Mouse (Mus musculus) liver, adult (tissue): ENCODE results near the gene Ptprm.

ENCODE experiments used
- GATA4 ChIP-seq: IDR thresholded peaks from 2 replicates; pipeline ENCODE4 v1.6.1; 2014; ENCODE audit warnings: mild to moderate bottlenecking, low read length; ENCODE audit not compliant: insufficient replicate concordance

Gene Ptprm

GRCm38 (mm10) chr17:67353796-67354450 is 334 bp downstream of the Ptprm start:
- TF ChIP-seq GATA4 = no peak

- TF ChIP-seq GATA4 = no peak
These were observed 1.1 kb downstream of the Ptprm start for GRCm38 (mm10) chr17:67352956-67353795.

- no peak for TF ChIP-seq GATA4
These were observed 2.8 kb downstream of the Ptprm start for GRCm38 (mm10) chr17:67351423-67351822.

- TF ChIP-seq GATA4 = no peak
These were observed 3.7 kb downstream of the Ptprm start for GRCm38 (mm10) chr17:67350536-67350935.

GRCm38 (mm10) chr17:67349594-67349993 is 4.7 kb downstream of the Ptprm start:
- TF ChIP-seq GATA4 = no peak

- TF ChIP-seq GATA4 = no peak
These were observed 7.3 kb downstream of the Ptprm start for GRCm38 (mm10) chr17:67346921-67347320.

GRCm38 (mm10) chr17:67345157-67345556 is 9.1 kb downstream of the Ptprm start:
- no peak for TF ChIP-seq GATA4

GRCm38 (mm10) chr17:67343471-67343870 is 10.8 kb downstream of the Ptprm start:
- no peak for TF ChIP-seq GATA4

GRCm38 (mm10) chr17:67343006-67343405 is 11.3 kb downstream of the Ptprm start:
- TF ChIP-seq GATA4 = no peak

GRCm38 (mm10) chr17:67340362-67340761 is 13.9 kb downstream of the Ptprm start:
- TF ChIP-seq GATA4 = no peak

- no peak for TF ChIP-seq GATA4
These were observed 14.7 kb downstream of the Ptprm start for GRCm38 (mm10) chr17:67339569-67339968.

- TF ChIP-seq GATA4 = no peak
These were observed 19.9 kb downstream of the Ptprm start for GRCm38 (mm10) chr17:67334310-67334709.

GRCm38 (mm10) chr17:67329435-67329834 is 24.8 kb downstream of the Ptprm start:
- TF ChIP-seq GATA4 = no peak

GRCm38 (mm10) chr17:67324499-67324832 is 29.8 kb downstream of the Ptprm start:
- no peak for TF ChIP-seq GATA4

GRCm38 (mm10) chr17:67323777-67324498 is 30.3 kb downstream of the Ptprm start:
- no peak for TF ChIP-seq GATA4
